Mouse (Mus musculus) adrenal gland, postnatal 10 days (tissue): ENCODE measurements around the gene Scarb2. TPM values are rescaled to one million over a fixed set of nuclear protein-coding genes. Genes with fewer than 3 reads are reported as not detected.

ENCODE experiments used
- DNase-seq: peaks from one replicate; pipeline ENCODE4 v3.0.0; 2021; ENCODE audit warnings: mixed read lengths
- total RNA-seq, 2 experiments: library from RNA; stranded (reverse); gene quantifications; 2 replicates each; pipeline ENCODE4 v1.2.3; 2021

Gene Scarb2
- total RNA-seq, 2 experiments from 2014 or later, result 79.6 to 80.6 TPM

DNA sequence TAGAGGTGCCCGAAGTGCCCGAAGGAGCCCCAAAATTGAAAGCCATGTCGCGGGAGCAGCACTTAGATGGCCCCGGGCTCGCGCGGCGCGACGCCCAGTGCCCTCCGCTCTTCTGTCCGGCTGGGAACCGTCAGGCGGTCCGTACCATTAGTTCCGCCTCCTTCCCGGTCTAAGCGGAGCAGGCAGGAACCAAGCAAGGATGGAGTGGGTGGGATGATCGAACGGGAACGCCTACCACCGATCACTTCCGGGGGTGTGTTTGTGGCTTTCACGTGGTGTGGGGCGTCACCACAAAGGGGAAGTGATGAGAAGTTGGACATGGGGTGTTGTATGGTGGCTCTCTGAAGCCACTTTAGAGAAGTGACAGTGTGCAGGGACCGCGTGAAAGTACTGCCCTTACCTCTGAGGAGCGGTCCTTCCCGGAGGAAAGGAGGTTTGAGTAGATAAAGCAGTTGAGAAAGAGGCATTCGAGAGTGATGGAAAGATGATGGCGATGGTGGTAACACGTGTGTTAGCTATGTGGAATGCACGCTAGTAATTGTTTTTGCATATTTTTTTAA lies 71.5 kb downstream of the Scarb2 start, which contains the start of gene Nup54:
TSS of gene Nup54 (minus strand) at position 195 of the 560 bp plus-strand sequence.
- DNase-seq, result peak; percentile 97

DNA sequence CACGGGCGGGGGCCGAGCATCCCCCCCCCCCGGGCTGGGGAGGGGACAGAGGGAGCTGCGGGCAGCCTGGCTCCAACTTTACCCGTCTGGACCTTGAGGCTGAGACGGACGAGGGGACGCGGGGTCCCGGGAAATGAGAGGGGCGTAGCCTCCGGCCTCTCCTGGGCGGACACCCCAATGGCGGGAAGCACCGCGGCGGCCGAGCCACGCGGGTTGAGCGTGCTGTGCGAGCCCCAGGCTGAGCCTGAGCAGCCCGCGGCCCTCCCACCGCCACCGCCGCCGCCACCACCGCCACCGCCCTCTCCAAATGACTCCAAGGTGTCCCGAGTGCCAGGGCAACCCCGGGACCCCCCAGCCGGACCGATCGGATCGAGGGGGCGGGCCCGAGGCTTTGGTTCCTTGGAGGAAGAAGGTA lies 72.1 kb downstream of the Scarb2 start:
- DNase-seq, result no peak

GRCm38 (mm10) chr5:92434070-92434469 lies 72.6 kb downstream of the Scarb2 start:
- DNase-seq, result no peak

DNA sequence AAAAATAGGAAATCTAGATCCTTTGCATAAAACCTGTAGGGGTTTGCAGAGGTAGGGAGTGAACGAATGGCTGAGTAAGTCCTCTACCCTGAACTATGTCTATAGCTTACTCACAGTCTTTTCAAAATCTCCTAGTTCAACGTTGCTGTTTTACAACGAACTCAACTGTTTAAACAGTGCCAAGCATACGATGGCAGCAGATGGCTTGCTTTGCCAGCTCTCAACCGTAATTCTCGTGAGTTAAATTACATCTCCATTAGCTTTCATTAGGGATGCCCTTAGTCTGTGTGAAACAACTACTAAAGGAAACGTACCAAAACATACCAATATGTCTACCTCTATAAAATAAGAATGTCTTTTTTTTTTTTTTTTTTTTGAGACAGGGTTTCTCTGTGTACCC lies 75.0 kb downstream of the Scarb2 start:
- DNase-seq, result no peak

- DNase-seq, result peak; percentile 39
Measured at GRCm38 (mm10) chr5:92430723-92431122, 75.9 kb downstream of the Scarb2 start.

DNA sequence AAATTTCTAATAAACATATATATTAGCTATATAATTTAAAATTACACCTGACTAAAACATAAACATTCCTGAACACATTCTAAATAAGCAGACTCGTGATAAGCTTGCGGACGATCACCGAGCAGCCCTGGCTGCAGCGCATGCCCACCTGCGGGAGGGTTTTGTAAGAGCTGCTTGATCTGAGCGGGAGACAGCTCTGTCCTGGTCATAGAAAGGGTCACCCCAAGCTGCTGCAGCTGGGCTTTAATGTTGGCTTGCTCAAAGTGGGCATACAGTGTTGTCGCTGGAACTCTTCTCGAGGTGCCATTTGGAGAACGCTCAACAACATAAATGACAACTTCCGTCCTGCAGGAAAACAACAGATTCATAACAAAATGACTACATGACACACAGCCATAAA lies 82.5 kb downstream of the Scarb2 start:
- DNase-seq, result no peak

DNA sequence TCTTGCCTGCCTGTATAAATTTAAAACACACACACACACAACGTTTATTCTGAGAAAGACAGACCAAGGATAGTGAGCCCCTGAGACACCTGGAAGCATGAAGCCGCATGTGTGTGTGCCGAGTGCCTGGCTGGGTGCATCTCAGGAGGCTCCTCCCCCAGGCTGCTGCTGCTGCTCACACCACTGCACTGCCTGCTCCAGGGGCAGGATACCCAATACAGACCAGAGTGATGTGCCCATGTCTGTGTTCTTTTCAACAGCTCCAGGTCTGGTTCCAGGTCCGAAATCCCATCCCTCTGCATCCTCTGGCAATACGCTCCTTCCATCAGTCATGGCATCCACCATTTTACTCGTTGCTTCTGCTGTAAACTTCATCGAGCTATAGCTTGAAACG lies 92.7 kb downstream of the Scarb2 start:
- no peak for DNase-seq

GRCm38 (mm10) chr5:92413271-92413981 lies 93.2 kb downstream of the Scarb2 start:
- DNase-seq, result no peak

DNA sequence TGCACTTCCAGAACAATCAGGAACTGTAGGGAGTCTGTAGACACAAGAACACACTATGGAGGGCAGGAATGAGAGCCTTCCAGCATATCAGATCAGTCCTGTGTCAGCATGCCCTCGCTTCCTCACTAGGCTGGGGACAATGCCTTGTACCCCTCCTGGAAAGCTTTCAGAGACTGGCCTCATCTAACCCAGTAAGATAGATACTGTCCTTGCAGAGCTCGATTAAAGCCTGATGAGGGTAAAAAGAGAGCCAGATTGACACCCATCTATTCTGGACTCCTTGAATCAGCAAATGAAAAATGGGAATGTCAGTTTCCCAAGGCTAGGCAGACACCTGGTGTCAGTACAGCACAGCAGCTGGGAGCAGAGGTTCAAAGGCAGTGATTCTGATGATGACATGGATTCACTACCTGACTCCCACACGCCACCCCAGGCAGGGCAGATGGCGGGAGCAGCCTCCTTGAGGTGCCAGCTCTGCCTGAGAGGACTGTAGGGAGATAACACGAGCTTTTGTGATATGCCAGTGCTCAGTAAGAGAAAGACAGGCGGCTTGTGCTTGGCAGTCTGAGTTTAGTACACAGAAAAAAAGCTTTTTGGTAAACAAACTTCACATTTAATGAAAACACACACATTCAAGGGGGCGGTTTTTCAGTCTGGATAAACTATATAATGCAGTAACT lies 95.0 kb downstream of the Scarb2 start:
- no peak for DNase-seq

GRCm38 (mm10) chr5:92410486-92410885 lies 96.1 kb downstream of the Scarb2 start:
- no peak for DNase-seq

DNA sequence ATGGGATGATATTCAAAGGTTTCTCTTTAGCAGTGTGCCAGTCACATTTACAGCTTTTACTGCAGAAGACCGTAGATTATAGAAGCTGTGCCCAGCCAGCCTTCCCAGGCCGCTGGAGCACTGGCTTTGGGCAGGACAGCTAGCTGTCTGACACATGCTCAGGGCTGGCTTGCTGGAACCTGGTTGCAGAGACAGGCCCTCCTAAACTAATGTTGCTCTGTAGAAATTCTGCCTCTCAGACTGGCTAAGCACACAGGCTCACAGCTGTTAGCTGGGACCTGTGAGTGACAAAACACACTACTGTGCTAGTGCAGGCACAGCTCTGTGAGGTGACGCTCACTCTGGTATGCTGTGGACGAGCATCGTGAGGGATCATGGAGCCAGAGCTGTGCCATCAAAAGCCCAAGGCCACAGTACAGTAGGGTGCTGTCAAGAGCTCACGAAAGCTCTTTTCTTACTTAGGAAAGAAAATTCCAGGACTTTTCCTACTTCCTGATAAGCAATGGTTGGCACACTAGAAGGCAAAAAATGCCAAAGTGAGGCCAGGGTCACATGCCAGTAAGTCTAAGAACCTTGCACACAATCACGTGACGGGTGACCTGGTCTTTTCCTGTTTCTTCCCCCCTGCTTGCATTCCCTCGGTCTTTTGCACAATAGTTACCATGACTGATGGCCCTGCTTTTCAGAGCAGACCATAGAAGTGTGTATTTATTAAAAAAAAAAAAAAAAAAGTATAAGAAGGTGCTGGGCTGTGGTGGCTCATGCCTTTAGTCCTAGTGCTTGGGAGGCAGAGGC lies 97.1 kb downstream of the Scarb2 start:
- DNase-seq, result peak; percentile 53

- DNase-seq, result no peak
Measured at GRCm38 (mm10) chr5:92404400-92404678, 102.3 kb downstream of the Scarb2 start.

DNA sequence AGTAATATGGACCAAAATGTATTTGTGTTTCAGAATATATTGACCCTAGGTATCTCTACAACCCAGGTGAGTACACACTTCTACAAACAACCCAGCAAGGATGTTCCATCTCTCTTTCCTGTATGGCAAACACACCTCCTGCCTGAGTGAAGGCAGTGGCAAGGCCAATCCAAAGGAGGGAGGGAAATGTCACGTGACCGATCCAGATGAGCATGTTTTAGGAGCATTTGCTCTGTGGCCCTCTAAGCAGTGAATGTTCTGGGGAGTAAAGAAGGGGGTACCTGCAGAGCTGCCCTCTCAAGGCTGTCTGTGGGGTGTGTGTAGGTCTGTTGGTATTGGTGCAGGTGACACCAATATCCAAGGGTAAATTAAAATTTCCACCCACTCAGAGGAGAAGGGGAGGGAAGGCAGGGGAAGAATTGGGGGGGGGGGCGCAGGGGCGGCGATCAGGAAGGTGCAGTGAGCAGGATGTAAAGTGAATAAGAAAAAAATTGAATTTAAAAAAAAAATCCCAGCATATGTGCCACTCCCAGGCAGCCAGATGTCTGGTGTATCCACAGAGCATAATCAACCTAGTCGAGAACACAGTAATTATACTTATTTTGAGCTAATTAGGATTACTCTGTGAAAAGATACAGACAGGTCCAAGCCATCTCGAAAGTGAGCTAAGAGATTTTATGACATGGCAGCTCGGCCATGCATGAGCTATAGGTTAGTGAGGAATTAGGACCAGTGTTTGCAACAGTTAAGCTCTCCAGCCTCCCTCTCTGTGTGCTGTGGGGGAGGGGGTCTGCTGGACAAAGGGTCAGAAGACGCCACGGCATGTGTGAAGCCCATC lies 102.9 kb downstream of the Scarb2 start:
- DNase-seq, result no peak

DNA sequence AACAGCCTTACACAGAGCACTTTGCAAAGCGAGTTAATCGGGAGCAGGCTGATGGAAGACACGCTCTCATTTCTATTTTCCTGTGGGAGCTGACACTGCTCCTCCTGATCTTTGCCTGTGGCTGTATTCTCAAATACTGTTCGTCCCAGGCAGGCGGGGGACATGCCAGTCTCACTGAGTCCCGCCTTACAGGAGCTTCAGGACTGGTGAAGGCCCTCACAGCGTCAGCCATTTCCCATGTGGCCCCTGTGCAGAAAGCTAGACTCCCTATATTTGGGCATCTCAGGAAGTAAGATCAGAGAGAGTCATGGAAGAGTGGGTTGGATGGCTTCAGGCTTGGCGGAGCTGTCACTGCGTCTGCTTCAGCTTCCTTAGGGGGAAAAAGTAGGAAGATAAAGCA lies 103.8 kb downstream of the Scarb2 start:
- no peak for DNase-seq

GRCm38 (mm10) chr5:92398153-92398552 lies 108.5 kb downstream of the Scarb2 start:
- peak; percentile 87 for DNase-seq

DNA sequence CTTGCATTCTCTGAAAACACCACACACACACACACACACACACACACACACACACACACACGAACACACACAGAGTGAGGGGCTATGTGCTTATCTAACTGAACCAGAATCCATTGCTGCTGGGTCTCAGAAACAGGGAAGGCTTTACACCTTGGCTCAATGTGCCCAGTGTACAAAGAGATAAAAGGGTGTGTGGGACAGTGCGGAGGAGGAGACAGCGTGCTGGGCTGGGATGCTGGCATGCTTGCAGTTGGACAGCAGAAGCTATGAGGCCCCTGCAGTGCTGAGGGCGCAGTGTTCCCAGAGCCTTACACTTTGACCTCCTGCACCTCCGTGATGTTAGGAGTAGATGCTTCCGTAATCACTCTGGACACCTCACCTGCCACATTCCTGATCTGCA lies 110.2 kb downstream of the Scarb2 start:
- DNase-seq, result no peak

DNA sequence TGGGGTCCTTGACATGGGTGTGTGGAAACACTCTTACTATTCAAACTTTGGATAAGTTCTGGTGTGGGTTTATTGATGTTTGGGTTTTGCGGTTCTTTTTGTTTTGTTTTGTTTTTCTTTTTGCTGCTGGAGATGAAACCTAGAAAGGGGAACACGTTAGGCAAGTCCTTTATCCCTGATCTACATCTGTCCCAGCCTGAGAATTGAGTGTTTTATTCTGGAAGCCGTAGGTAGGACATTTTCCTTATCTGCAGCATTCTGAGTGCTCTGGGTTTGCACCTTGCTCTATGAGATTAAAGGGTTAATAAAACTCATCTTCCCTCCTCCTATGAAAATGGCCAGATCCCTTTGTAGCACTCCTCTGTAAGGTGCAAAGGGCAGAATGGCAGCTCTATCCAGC lies 110.9 kb downstream of the Scarb2 start:
- no peak for DNase-seq

DNA sequence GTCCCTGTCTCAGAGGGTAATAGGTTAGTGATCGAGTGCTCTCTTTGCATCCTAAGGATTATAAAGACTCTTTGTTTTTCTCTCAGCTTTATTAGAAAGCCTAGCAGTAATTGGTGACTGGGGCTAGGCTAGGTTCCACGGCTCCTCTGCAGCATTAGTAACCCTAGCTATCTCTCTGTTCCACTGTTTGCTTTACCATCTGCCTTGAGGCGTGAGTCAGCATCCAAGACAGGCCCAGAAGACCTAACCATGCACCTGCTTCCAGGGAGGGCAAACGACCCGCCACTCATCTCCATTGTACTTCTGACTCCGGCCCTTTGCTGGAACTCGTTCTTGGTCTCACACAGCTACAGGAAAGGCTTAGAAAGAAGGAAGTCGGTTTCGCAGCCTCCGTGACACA lies 112.8 kb downstream of the Scarb2 start:
- DNase-seq, result no peak

DNA sequence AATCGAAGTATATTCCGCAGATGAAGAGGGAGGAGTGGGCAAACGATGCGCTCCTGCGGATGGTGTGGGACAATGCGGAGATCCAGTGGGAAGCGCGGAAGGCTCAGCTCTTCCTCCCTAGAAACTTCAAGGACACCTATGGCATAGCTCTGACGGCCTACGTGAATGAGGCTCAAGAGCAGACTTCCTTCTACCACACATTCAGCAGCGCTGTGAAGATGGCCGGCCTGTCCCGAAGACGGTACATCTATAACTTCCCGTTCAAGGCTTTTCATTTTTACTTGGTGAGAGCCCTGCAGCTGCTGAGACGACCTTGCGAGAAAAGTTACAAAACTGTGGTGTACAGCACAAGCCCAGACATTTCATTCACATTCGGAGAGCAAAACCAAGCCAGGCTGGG lies 114.1 kb downstream of the Scarb2 start:
- no peak for DNase-seq
